Mouse (Mus musculus): Measurements from ENCODE around the gene Foxc2. TPM values are rescaled to one million over a fixed set of nuclear protein-coding genes. Genes with fewer than 3 reads are reported as not detected.
A peak's percentile ranks its signal among the peaks of the same experiment; 100 is the strongest.

The Foxc2 gene
- total RNA-seq, 1 experiment from 2014 or later = not detected

DNA sequence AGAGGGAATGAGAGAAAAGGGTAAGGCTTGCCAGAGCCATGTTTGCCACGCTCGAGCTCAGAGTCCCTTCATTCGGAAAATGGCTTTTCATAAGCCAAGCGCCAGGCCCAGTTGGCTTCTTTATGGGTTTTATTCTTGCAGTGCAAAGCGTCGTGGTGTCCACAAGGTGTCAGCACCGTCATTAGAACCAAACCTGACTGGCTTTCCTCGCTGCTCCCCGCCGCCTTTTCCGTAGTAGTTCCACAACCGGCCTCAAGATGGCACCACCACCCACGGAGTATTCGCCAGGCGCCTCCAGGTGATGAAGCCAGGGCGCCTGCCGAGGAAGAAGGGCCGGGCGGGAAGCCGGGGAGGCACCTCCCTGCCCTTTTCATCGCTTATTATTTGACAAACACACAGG is 2.7 kb upstream of the Foxc2 start:
- peak; percentile 81 to 86 for ATAC-seq (replicated peaks in 1 of 2; ENCODE audit: insufficient read depth in 1 of 2, low FRiP score in 2 of 2, low TSS enrichment in 1 of 2, low read depth in 1 of 2, poor library complexity in 2 of 2, severe bottlenecking in 2 of 2)

DNA sequence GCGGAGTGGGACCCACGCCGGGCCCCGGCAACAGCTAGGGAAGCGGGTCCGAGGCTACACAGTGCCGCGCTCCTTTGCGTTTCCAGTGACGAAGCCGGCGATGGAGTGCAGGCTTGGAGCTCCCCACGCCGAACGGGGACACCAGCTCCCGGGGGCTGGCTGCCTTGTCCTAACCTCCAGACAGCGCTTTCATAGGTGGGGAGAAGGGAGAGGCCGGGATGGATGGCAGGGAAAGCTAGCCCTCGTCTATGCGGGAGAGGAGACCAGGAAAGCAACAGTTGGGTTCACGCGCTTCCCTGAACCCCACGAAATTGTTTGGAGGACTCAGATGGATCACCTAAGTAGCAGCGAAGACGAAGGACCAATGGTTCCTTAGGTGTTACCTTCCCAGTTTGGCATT is 835 bp upstream of the Foxc2 start:
- no peak for ATAC-seq (replicated peaks in 1 of 2; ENCODE audit: insufficient read depth in 1 of 2, low FRiP score in 2 of 2, low TSS enrichment in 1 of 2, low read depth in 1 of 2, poor library complexity in 2 of 2, severe bottlenecking in 2 of 2)

DNA sequence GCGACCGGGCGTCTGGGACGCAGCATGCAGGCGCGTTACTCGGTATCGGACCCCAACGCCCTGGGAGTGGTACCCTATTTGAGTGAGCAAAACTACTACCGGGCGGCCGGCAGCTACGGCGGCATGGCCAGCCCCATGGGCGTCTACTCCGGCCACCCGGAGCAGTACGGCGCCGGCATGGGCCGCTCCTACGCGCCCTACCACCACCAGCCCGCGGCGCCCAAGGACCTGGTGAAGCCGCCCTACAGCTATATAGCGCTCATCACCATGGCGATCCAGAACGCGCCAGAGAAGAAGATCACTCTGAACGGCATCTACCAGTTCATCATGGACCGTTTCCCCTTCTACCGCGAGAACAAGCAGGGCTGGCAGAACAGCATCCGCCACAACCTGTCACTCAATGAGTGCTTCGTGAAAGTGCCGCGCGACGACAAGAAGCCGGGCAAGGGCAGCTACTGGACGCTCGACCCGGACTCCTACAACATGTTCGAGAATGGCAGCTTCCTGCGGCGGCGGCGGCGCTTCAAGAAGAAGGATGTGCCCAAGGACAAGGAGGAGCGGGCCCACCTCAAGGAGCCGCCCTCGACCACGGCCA is 717 bp downstream of the Foxc2 start:
- ATAC-seq (replicated peaks in 1 of 2; ENCODE audit: insufficient read depth in 1 of 2, low FRiP score in 2 of 2, low TSS enrichment in 1 of 2, low read depth in 1 of 2, poor library complexity in 2 of 2, severe bottlenecking in 2 of 2) = no peak

DNA sequence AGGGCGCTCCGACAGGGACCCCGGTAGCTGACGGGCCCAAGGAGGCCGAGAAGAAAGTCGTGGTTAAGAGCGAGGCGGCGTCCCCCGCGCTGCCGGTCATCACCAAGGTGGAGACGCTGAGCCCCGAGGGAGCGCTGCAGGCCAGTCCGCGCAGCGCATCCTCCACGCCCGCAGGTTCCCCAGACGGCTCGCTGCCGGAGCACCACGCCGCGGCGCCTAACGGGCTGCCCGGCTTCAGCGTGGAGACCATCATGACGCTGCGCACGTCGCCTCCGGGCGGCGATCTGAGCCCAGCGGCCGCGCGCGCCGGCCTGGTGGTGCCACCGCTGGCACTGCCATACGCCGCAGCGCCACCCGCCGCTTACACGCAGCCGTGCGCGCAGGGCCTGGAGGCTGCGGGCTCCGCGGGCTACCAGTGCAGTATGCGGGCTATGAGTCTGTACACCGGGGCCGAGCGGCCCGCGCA is 1.2 kb downstream of the Foxc2 start:
- ATAC-seq (replicated peaks in 1 of 2; ENCODE audit: insufficient read depth in 1 of 2, low FRiP score in 2 of 2, low TSS enrichment in 1 of 2, low read depth in 1 of 2, poor library complexity in 2 of 2, severe bottlenecking in 2 of 2) = no peak

DNA sequence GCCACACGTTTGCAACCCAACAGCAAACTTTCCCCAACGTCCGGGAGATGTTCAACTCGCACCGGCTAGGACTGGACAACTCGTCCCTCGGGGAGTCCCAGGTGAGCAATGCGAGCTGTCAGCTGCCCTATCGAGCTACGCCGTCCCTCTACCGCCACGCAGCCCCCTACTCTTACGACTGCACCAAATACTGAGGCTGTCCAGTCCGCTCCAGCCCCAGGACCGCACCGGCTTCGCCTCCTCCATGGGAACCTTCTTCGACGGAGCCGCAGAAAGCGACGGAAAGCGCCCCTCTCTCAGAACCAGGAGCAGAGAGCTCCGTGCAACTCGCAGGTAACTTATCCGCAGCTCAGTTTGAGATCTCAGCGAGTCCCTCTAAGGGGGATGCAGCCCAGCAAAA is 1.9 kb downstream of the Foxc2 start:
- no peak for ATAC-seq (replicated peaks in 1 of 2; ENCODE audit: insufficient read depth in 1 of 2, low FRiP score in 2 of 2, low TSS enrichment in 1 of 2, low read depth in 1 of 2, poor library complexity in 2 of 2, severe bottlenecking in 2 of 2)

DNA sequence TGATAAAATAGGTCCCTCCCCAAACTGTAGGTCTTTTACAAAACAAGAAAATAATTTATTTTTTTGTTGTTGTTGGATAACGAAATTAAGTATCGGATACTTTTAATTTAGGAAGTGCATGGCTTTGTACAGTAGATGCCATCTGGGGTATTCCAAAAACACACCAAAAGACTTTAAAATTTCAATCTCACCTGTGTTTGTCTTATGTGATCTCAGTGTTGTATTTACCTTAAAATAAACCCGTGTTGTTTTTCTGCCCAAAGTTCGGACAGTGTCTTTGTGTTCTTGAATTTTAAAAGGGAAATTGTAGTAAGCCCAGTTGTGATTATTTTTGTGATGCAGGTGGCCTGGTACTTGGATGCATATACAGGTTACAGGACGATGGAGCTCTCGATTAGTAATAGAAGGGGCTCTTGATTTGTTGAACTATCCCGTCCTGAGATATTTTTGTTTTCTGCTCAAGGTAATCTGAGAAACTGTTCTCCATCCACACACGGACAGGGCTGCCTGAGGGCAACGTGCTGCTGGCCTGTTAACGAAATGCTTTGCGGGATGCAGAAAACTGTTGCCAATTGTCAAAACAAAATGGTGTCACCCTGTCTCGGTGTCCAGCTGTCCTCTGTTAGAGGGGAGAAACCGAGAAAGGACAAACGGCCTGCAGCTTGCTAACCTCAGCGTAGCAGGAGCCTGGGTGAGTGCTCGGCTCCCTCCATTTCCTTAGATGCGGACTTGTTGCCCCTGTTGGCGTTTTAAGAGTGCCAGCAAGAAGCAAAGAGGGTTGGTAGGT is 2.9 kb downstream of the Foxc2 start:
- ATAC-seq (replicated peaks in 1 of 2; ENCODE audit: insufficient read depth in 1 of 2, low FRiP score in 2 of 2, low TSS enrichment in 1 of 2, low read depth in 1 of 2, poor library complexity in 2 of 2, severe bottlenecking in 2 of 2) = no peak

DNA sequence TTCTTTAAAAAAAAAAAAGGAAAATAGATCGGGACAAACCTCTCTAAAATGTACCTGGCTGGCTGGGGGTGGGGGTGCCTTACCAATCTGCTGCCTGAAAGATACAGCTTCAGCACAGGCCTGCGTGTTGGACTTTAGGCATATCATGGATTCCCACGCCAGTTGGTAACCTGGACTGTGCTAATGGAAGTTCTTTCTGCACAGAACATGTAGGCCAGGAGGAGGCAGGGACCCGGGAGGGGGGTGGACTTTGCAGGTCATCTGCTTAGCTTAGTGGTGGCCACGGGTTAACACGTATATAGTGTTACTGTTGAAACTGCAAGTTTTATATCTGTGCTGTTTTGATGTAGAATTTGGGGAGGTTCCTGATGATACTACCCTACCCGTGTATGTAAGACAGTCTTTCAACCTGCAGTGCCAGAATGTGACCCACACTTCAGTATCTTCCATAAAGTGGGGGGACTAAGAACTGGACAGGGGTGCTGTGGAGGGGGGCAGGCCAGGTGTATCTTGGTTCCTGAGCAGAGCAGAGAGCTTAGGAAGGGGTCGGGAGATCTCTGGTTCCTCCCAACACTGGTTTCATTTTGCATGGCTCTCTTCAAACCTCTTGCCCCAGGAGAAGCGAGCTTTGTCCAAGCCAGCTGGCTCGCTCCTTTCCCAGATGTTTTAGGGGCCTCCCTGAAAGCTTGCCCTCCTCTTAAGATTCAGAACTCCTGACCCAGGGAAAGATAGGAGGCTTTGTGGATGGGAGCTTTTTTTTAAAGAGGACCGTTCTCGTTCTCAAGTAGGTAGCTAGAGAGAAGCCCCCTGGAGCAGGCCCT is 3.9 kb downstream of the Foxc2 start:
- no peak for ATAC-seq (replicated peaks in 1 of 2; ENCODE audit: insufficient read depth in 1 of 2, low FRiP score in 2 of 2, low TSS enrichment in 1 of 2, low read depth in 1 of 2, poor library complexity in 2 of 2, severe bottlenecking in 2 of 2)

DNA sequence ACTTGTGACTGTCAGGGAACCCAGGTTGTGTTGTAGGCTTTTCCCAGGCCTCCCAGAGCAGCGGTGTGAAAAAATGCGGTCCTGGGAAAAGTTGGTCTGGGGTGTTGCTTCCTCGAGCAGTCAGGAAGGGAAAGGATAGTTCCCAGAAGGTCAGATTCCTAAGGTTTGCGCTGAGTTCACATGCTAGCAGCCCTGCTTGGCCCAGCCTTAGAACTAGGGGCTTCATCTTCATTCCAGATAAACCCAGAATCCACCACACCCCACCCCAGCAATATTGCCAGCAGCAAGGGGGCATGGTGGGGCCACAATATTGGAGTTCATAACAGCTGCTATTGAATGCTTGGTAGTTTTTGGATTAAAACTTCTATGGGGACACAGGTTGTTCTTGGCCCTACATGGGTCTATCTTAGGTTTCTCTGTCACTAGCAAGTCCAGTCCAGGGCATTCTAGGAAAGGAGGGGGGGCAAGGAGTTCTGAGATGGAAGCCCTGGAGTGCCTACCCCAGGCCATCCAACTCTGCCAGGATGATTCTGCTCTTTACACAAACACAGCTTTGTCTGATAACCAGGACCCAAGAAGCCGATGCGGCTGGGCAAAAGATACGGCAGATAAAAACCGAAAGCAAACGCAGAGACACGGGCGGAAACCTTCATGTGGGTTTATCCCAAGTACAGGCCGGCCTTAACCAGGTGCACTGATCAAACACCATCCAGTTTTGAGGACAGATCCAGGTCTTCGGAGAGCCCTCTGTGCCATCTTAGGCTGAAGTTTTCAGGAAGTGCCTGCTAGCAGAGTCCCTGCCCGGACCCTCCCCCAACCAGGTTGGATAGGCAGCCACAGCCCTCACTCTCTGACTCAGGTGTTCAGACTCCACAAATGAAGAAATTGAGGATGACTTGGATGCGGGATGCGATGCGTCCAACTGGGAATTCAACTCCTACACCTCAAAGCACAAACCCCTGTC is 4.8 kb downstream of the Foxc2 start:
- no peak for ATAC-seq (replicated peaks in 1 of 2; ENCODE audit: insufficient read depth in 1 of 2, low FRiP score in 2 of 2, low TSS enrichment in 1 of 2, low read depth in 1 of 2, poor library complexity in 2 of 2, severe bottlenecking in 2 of 2)

DNA sequence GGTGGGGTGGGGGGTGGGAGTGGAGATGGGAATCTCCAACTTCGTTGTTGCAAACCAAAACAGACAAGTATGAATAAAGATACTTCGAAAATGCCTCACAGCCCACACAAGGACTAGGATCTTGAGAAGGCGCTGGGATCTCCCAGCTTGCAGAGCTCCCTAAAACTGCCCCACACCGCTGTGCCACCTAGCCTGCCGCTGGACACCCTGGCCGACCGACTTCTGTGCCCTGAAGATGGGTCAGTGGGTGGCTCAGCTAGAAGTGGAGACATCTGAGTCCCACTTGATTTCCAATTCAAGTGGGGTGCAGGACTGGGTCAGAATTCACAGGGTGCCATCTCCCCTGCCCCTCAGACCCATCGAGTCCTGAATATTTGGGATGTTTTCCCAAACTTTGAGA is 5.7 kb downstream of the Foxc2 start:
- ATAC-seq (replicated peaks in 1 of 2; ENCODE audit: insufficient read depth in 1 of 2, low FRiP score in 2 of 2, low TSS enrichment in 1 of 2, low read depth in 1 of 2, poor library complexity in 2 of 2, severe bottlenecking in 2 of 2) = no peak

DNA sequence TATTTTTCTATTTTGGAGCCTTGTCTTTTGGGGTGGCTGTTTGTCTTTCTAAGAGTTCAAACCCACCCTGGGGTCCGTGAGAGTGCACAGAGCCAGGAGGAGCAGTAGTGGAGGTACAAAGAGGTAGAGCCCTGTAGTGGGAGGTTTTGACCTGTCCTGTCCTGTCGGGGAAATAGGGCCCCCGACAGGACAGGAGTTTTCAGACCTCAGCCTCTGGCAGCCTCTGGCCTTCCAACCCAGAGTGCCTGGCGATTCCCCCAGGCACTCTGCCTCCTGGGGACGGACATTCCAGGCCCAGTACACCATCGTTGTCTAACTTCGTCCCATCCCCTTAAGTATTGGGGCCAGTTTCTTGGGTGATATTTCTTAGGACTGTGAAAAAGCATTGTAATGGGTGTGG is 6.4 kb downstream of the Foxc2 start:
- no peak for ATAC-seq (replicated peaks in 1 of 2; ENCODE audit: insufficient read depth in 1 of 2, low FRiP score in 2 of 2, low TSS enrichment in 1 of 2, low read depth in 1 of 2, poor library complexity in 2 of 2, severe bottlenecking in 2 of 2)

DNA sequence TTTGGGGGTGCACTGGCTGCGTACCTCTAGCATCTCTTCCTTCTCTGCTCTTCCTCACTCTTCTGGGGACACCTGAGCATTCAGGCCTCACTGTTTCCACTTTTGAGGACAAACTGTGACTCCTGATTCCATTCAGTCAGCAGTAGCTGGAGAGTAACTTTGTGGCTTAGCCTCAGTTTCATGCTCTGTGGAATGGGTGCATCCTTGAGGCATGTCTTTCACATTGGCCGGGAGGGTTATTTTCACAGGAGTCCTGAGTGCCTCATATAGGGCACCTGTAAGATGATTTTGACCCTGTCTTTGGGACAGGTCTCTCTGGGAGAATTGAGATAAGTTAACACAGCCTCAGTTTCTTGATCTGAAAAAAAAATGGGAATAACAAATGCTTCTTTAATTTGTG is 7.1 kb downstream of the Foxc2 start:
- no peak for ATAC-seq (replicated peaks in 1 of 2; ENCODE audit: insufficient read depth in 1 of 2, low FRiP score in 2 of 2, low TSS enrichment in 1 of 2, low read depth in 1 of 2, poor library complexity in 2 of 2, severe bottlenecking in 2 of 2)

DNA sequence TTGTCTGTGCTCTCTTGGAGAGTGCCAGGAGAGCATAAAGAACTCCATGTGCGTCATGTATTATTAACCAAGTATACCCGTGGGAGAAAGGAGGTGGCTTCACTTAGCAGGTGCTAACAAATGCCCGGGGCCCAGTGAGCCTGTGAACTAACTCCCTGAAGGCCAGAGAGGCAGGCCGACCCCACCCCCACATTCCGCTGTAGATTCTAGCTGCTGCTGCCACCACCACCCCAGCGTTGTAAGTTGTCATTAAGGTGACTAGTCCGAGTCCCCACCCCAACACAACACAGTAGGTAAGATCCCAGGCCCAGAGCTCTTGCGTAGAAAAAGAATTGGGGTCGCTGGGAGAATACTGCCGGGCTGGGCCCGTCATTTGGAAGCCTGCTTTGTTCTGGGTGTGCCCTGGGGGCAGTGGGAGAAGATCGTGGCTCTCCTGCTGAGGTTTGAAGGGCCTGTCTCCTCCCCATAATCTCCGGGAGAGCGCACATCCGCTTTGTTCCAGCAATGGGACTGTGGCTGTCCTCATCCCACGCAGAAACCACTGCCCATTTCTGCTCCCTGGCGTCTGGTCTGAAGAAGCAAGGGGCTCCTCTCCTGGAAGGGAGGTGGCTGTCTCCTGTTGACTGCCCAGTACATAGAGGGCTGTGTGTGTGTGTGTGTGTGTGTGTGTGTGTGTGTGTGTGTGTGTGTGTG is 8.7 kb downstream of the Foxc2 start:
- no peak for ATAC-seq (replicated peaks in 1 of 2; ENCODE audit: insufficient read depth in 1 of 2, low FRiP score in 2 of 2, low TSS enrichment in 1 of 2, low read depth in 1 of 2, poor library complexity in 2 of 2, severe bottlenecking in 2 of 2)

DNA sequence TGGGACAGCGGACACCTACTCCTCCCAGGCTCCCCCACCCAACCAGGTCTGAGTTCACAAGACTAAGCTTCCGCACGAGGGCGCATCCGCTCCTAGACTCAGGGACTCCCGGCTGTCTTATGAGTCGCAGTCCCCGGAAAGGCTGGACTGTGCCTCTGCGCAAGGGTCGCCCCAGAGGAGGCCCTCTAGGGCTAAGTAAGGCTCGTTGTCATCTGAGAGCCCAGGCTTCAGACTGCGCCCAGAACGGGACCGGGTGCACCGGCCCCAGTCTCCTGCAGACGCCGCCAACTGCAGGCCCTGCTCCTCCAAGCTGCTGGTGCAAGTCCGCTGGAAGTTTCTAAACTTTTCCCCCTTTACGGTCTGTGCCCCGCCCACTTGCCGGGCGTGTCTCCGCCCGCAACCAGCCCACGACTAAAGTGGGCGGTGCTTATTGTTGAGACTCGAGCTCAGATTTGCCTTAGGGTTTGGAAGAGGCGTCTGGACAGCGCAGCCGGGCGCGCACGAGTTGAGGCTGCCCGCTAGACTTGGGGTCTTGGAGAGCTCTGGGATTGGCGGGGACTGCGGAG is 9.4 kb downstream of the Foxc2 start:
- ATAC-seq (replicated peaks in 1 of 2; ENCODE audit: insufficient read depth in 1 of 2, low FRiP score in 2 of 2, low TSS enrichment in 1 of 2, low read depth in 1 of 2, poor library complexity in 2 of 2, severe bottlenecking in 2 of 2) = peak; percentile 20 to 40; a peak in 2 of 4 replicates

DNA sequence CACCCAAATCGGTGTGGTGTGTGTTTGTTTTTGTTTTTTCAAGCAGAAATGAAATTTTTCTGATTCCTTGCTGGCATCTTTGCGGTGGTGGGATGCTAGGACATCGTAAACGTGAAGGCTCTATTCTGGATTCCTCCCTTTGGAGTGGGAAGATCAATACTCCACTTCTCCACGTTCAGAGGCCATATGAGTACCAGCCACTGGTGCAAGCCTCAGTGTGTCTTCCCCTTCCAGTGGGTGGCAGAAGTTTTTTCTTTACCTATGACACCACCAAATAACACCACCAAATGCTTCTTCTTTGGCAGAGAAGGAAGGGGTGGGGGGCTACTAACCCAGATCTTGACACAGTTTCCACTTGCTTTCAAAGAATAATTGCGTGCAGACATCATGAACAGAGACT is 10.2 kb downstream of the Foxc2 start:
- no peak for ATAC-seq (replicated peaks in 1 of 2; ENCODE audit: insufficient read depth in 1 of 2, low FRiP score in 2 of 2, low TSS enrichment in 1 of 2, low read depth in 1 of 2, poor library complexity in 2 of 2, severe bottlenecking in 2 of 2)

DNA sequence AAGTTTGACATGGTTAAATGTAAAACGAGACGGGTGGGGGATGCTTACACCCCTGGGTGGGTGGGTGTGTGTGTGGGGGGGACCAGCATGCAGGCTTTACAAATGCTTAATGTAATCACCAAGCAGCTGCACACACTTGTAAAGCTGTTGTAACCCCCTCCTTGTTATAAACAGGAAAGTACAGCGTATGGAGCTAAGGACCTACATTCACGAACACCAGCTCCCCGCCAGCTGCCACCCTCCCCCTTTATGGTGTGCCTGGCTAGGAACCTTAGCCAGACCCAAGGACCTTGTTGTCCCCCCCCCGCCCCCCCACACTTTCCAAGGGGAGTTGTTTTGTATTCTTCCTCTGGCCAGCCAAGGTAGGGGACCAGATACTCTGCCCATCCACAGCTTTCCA is 10.7 kb downstream of the Foxc2 start:
- ATAC-seq (replicated peaks in 1 of 2; ENCODE audit: insufficient read depth in 1 of 2, low FRiP score in 2 of 2, low TSS enrichment in 1 of 2, low read depth in 1 of 2, poor library complexity in 2 of 2, severe bottlenecking in 2 of 2) = no peak

DNA sequence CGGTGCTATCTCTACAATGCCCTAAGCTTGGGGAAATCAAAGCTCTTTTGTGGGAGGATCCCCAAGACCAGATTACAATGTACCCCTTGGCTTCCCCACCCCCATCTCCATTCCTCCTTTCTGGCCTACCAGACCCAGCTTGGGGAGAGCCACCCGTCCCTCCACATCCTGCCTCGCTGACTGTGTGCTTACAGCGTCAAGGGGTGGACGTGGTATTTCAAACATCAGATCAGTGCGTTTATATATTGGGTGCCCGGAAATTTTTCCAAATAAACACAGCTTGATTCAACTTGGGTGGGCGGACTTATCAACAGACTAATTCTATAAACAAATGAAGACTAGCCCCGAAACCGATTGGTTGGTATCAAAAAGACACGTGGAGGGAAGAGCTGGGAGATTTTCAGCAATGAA is 11.3 kb downstream of the Foxc2 start:
- ATAC-seq (replicated peaks in 1 of 2; ENCODE audit: insufficient read depth in 1 of 2, low FRiP score in 2 of 2, low TSS enrichment in 1 of 2, low read depth in 1 of 2, poor library complexity in 2 of 2, severe bottlenecking in 2 of 2) = no peak
